Mouse (Mus musculus) hematopoietic multipotent progenitor cell, adult 10-12 weeks (in vitro differentiated cells): ENCODE results near the gene C87414. TPM values are rescaled to one million over a fixed set of nuclear protein-coding genes. Genes with fewer than 3 reads are reported as not detected.

Experiments used
- polyA plus RNA-seq: library from polyadenylated mRNA; stranded (reverse); fragments of >175 nt; gene quantifications from 2 replicates; pipeline ENCODE4 v1.2.3, GENCODE M21; 2012; ENCODE audit warnings: low replicate concordance

C87414 gene
- polyA plus RNA-seq: not detected in 2 replicates

GRCm38 (mm10) chr5:93671451-93671850 is at the start of gene C87414:
TSS of gene C87414 (minus strand) at chr5:93671551.

Other genes starting within 250 kb of the C87414 start
- not detected in 2 replicates for gene Gm16427, start 131.4 kb downstream of the C87414 start, polyA plus RNA-seq
- not detected in 2 replicates for gene Gm7792, start 172.2 kb upstream of the C87414 start, polyA plus RNA-seq